Mouse (Mus musculus) embryonic facial prominence, embryonic 13.5 days (tissue): ENCODE data around the gene Fosl1. TPM values are rescaled to one million over a fixed set of nuclear protein-coding genes. Genes with fewer than 3 reads are reported as not detected.

ENCODE experiments used
- ATAC-seq: fragments of 200-750 bp; cut with Nextera tagmentation; 2 replicates; pipeline ENCODE4 v1.8.0; 2017; ENCODE audit warnings: low read depth; ENCODE audit not compliant: insufficient number of reproducible peaks, insufficient read depth, low FRiP score, low TSS enrichment
- H3K27ac ChIP-seq: fragments of 300-500 bp; sonication (generic); 2 replicates; pipeline ENCODE4 v1.5.1; 2015; ENCODE audit warnings: moderate library complexity, mild to moderate bottlenecking, inconsistent platforms
- H3K27me3 ChIP-seq: fragments of 300-500 bp; sonication (generic); 2 replicates; pipeline ENCODE4 v1.6.1; 2015; ENCODE audit warnings: mild to moderate bottlenecking, inconsistent platforms
- H3K36me3 ChIP-seq: fragments of 300-500 bp; sonication (generic); 2 replicates; pipeline ENCODE4 v1.6.1; 2015; ENCODE audit warnings: mild to moderate bottlenecking, inconsistent platforms
- H3K4me1 ChIP-seq: fragments of 300-500 bp; sonication (generic); 2 replicates; pipeline ENCODE4 v1.6.1; 2015; ENCODE audit warnings: inconsistent platforms
- H3K4me2 ChIP-seq: fragments of 300-500 bp; sonication (generic); 2 replicates; pipeline ENCODE4 v1.6.1; 2015; ENCODE audit warnings: moderate library complexity, mild to moderate bottlenecking, inconsistent platforms
- H3K4me3 ChIP-seq: fragments of 300-500 bp; sonication (generic); 2 replicates; pipeline ENCODE4 v1.5.1; 2015; ENCODE audit warnings: mild to moderate bottlenecking, inconsistent platforms
- H3K9ac ChIP-seq: fragments of 300-500 bp; sonication (generic); 2 replicates; pipeline ENCODE4 v1.6.1; 2015; ENCODE audit warnings: mild to moderate bottlenecking, inconsistent platforms
- H3K9me3 ChIP-seq: fragments of 300-500 bp; sonication (generic); 2 replicates; pipeline ENCODE4 v1.6.1; 2016; ENCODE audit warnings: inconsistent platforms
- WGBS: fragments of 180-500 bp; shearing (Covaris S2); methylation state at CpG from one replicate; pipeline ENCODE4 v1.1.7; 2015; ENCODE audit warnings: mixed read lengths; 5-methylcytosine and 5-hydroxymethylcytosine counted together
- polyA plus RNA-seq: library from polyadenylated mRNA; unstranded; fragments of >200 nt; fragmentation: Nextera tagmentation; extraction: Ambion mirVana; gene quantifications from 2 replicates; pipeline ENCODE4 v1.2.1, GENCODE M21; 2015

The Fosl1 gene
- polyA plus RNA-seq, 1 experiment from 2014 or later: not detected

- 89% methylated on average over 18 of the region's 18 CpGs for whole genome bisulfite sequencing
- Histone ChIP-seq H3K4me1 (peaks cover 37% of the 10 kb centered on the region), H3K27ac (no peak overlapping the region), H3K9ac (peak overlapping the region; percentile 93), H3K9me3 (no peaks in the 10 kb centered on the region), H3K27me3 (no peaks in the 10 kb centered on the region), H3K4me2 (peak overlapping the region; percentile 79), H3K4me3 (peak overlapping the region; percentile 72), H3K36me3 (peaks cover 44% of the 10 kb centered on the region)
- ATAC-seq: no peak
Observed at GRCm38 (mm10) chr19:5425906-5426565, 21.3 kb upstream of the Fosl1 start.

GRCm38 (mm10) chr19:5426640-5427290, 20.6 kb upstream of the Fosl1 start:
- Histone ChIP-seq H3K27me3 (no peaks in the 10 kb centered on the region), H3K27ac (no peak overlapping the region), H3K4me2 (peak overlapping the region; percentile 79), H3K4me3 (peak overlapping the region; percentile 72), H3K4me1 (peaks cover 37% of the 10 kb centered on the region), H3K9me3 (no peaks in the 10 kb centered on the region), H3K36me3 (peaks cover 37% of the 10 kb centered on the region), H3K9ac (peak overlapping the region; percentile 93)
- WGBS: 91% methylated on average over 13 of the region's 13 CpGs
- no peak for ATAC-seq

DNA sequence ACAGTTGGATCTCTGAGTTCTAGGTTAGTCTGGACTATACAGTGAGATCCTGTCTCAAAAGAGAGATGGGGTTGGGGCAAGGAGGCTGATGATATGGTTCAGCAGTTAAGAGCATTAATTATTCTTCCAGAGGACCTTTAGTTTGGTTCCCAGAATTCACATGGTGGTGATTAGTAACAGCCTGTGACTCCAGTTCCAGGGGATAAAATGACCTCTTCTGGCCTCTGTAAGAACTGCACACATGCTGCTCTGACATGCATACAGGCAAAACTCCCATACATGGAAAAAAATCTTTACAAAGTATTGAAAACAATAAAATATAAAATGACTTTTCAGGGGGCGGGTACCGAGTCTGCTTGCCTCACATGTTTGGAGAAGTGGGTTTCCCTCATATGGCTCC, 19.3 kb upstream of the Fosl1 start:
- Histone ChIP-seq H3K27ac (peak overlapping the region; percentile 48; the same call in 1 of the 2 replicates), H3K27me3 (no peaks in the 10 kb centered on the region), H3K4me3 (no peak overlapping the region), H3K4me2 (no peak overlapping the region), H3K9ac (no peak overlapping the region), H3K9me3 (no peaks in the 10 kb centered on the region), H3K4me1 (peaks cover 34% of the 10 kb centered on the region), H3K36me3 (peaks cover 24% of the 10 kb centered on the region)
- ATAC-seq: no peak
- 73% methylated on average over 2 of the region's 2 CpGs for WGBS

DNA sequence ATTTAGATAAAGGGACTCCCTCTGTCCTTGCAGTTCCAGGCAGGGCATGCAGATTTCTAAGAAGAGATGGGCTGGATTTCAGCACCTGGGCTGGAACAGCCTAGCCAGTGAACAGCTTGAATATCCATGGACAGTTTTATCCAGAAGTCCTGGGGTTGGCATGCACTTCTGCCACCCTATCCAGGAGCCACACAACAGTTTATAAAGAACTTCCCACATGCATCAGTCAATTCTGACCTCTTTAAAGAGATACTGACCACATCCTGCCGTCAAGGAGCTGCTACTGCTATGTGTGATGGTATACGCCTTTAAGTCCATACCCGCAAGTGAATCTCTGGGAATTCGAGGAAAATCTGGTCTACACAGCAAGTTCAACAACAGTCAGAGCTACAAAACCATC, 18.1 kb upstream of the Fosl1 start:
- Histone ChIP-seq H3K4me1 (peaks cover 35% of the 10 kb centered on the region), H3K4me2 (no peak overlapping the region), H3K9ac (0 out of 2 replicates have a peak overlapping the region, but pooled peaks have one; percentile 6), H3K4me3 (no peak overlapping the region), H3K9me3 (no peaks in the 10 kb centered on the region), H3K36me3 (peaks cover 22% of the 10 kb centered on the region), H3K27ac (0 out of 2 replicates have a peak overlapping the region, but pooled peaks have one; percentile 33), H3K27me3 (no peaks in the 10 kb centered on the region)
- no peak for ATAC-seq
- WGBS: 83% methylated on average over 4 of the region's 4 CpGs

DNA sequence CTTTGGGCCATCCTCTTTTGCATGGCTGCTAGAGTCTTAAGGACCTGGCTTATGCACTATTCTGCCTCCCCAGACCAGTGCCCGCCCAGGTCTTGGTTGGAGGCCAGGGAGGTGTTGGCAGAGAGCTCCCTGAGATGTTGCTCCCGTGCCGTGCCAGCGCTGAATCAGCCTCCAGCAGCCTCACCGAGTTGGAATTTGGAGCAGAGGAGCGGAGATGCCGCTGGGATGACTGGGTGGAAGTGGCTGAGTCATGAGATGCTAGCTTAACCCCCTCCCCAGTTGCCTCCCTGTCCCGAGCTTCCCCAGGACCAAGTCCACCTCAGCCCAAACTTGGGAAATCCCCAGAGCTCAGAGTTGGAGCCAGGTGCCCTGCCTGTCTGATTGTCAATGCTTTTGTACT, 17.5 kb upstream of the Fosl1 start:
- Histone ChIP-seq H3K4me1 (peaks cover 35% of the 10 kb centered on the region), H3K27ac (no peak overlapping the region), H3K4me2 (no peak overlapping the region), H3K9me3 (no peaks in the 10 kb centered on the region), H3K27me3 (no peaks in the 10 kb centered on the region), H3K4me3 (no peak overlapping the region), H3K36me3 (peaks cover 22% of the 10 kb centered on the region), H3K9ac (no peak overlapping the region)
- WGBS: 73% methylated on average over 8 of the region's 8 CpGs
- no peak for ATAC-seq

DNA sequence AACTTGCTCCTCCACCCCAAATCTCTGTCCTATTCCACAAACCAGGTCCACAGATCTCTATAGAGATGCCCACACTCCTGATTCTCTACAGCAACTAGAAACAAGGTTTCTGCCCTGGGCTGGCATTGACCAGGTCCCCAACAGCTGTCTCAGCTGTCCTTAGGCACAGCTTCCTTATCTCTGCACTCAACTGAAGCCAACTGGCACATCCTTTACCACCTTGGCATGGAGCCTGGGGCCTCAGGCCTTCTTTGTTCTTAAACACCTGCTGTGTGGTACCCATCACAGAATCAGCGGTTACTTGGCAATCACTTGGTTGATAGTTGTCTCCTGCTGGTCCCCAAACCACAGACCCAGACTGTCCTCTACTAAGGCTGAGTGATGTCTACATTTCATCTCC, 16.9 kb upstream of the Fosl1 start:
- peaks cover 22% of the 10 kb centered on the region for H3K36me3 ChIP-seq
- no peaks in the 10 kb centered on the region for H3K9me3 ChIP-seq
- H3K27ac ChIP-seq: no peak overlapping the region
- no peaks in the 10 kb centered on the region for H3K27me3 ChIP-seq
- H3K4me3 ChIP-seq: no peak overlapping the region
- peaks cover 35% of the 10 kb centered on the region for H3K4me1 ChIP-seq
- H3K4me2 ChIP-seq: no peak overlapping the region
- 87% methylated on average over 1 of the region's 1 CpGs for WGBS
- H3K9ac ChIP-seq: no peak overlapping the region
- ATAC-seq: no peak

GRCm38 (mm10) chr19:5431911-5432464, 15.4 kb upstream of the Fosl1 start:
- Histone ChIP-seq H3K27ac (no peak overlapping the region), H3K4me2 (no peak overlapping the region), H3K9me3 (no peaks in the 10 kb centered on the region), H3K4me3 (no peak overlapping the region), H3K36me3 (peaks cover 10% of the 10 kb centered on the region), H3K4me1 (peaks cover 22% of the 10 kb centered on the region), H3K27me3 (no peaks in the 10 kb centered on the region), H3K9ac (peak overlapping the region; percentile 7; the same call in 1 of the 2 replicates)
- 74% methylated on average over 4 of the region's 4 CpGs for WGBS
- ATAC-seq: no peak

DNA sequence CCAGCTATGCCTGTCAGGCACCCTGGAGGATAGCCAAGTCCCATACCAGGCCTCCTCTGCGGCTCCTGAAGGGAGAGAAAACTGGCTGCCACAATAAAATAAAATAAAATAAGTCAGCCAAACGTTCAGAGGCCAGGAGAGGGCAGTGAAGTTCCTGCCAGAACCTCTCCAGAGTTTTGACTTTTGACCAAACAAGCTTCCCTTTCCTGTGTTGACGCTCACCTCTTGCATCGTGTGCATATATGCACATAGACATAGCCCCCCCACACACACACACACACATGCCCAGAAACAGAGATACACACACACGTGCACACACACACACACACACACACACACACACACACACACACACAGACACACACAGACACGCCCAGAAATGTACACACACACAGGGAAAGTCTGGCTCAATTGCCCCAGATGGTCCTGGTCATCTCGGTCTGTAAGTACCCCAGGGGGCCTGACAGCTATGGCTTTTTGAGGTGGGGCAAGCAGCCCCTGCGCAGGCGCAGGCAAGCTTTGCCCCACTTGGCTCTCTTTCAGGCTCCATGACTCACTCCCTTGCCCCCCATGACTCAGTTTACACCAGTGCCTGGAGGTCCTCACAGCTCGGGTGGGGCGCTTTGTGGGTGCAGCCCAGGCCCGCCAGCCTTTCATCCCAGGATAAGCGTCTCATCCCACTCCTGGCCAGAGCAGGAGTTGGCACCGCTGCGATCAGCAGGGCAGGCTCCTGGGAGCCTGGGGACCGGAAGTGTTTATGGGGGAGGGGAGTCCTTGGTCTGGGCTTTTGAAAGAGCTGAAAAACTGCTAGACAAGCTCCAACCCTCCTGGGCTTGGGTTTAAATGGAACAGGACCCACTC, 14.1 kb upstream of the Fosl1 start:
- peak overlapping the region; percentile 76 for H3K27ac ChIP-seq
- peak overlapping the region; percentile 72 for H3K4me2 ChIP-seq
- peak overlapping the region; percentile 68 for H3K9ac ChIP-seq
- no peaks in the 10 kb centered on the region for H3K27me3 ChIP-seq
- peak overlapping the region; percentile 40 for H3K4me3 ChIP-seq
- 7% methylated on average over 16 of the region's 16 CpGs for WGBS
- H3K36me3 ChIP-seq: peaks cover 6% of the 10 kb centered on the region; the same call in 1 of the 2 replicates
- peaks cover 19% of the 10 kb centered on the region for H3K4me1 ChIP-seq
- H3K9me3 ChIP-seq: no peaks in the 10 kb centered on the region
- ATAC-seq: peak; percentile 45; the same call in 1 of the 2 replicates

DNA sequence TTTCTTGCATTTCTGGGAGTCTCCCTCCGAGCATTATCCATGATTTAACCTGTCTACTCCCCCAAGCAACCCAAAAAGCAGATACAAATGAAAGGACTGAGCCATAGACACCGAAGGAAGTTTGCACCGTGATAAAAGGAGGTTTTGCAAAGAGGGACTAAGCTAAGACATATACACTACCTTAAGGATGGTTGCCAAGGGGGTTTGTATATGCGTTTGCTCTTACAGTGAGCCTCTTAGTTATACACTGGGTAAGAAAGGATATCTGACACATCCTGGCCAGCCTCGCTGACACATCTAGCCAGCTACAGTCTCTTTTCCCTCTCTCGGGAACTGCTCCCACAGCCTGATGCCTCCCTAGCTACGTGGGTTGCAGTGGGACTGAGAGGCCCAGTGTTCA, 13.4 kb upstream of the Fosl1 start:
- no peaks in the 10 kb centered on the region for H3K27me3 ChIP-seq
- H3K36me3 ChIP-seq: 0 out of 2 replicates have a peak, but pooled peaks cover 3% of the 10 kb centered on the region
- ATAC-seq: no peak
- H3K27ac ChIP-seq: peak overlapping the region; percentile 76; the same call in 1 of the 2 replicates
- WGBS: 62% methylated on average over 7 of the region's 7 CpGs
- peak overlapping the region; percentile 40 for H3K4me3 ChIP-seq
- no peaks in the 10 kb centered on the region for H3K9me3 ChIP-seq
- peak overlapping the region; percentile 72 for H3K4me2 ChIP-seq
- H3K4me1 ChIP-seq: peaks cover 19% of the 10 kb centered on the region
- H3K9ac ChIP-seq: peak overlapping the region; percentile 68

- whole genome bisulfite sequencing: 64% methylated on average over 9 of the region's 9 CpGs
- peaks cover 41% of the 10 kb centered on the region for H3K27me3 ChIP-seq
- no peaks in the 10 kb centered on the region for H3K9me3 ChIP-seq
- no peaks in the 10 kb centered on the region for H3K36me3 ChIP-seq
- no peak overlapping the region for H3K4me3 ChIP-seq
- no peak overlapping the region for H3K4me2 ChIP-seq
- H3K4me1 ChIP-seq: peaks cover 17% of the 10 kb centered on the region
- peak overlapping the region; percentile 36; the same call in 1 of the 2 replicates for H3K9ac ChIP-seq
- ATAC-seq: no peak
- H3K27ac ChIP-seq: no peak overlapping the region
Observed at GRCm38 (mm10) chr19:5444371-5444908, 2.9 kb upstream of the Fosl1 start.

DNA sequence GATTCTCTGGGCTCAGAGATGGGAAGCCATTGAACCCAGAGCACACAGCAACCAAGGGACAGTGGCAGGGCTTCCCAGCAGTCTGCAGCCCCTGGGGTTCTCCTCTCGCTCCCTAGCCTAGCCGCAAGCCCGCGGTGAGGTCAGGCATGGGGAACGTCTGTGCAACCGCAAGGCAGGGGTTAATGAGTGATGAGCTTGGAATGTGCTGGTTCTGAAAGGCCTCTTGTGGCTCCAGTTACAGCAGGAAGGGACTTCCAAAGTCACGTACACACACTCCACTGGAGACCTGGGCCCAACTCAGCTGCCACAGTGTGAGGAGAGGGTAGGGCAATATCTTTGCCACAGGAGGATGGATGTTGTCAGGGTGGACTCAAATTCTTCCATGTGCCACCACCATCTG, 2.4 kb upstream of the Fosl1 start:
- Histone ChIP-seq H3K4me1 (peaks cover 17% of the 10 kb centered on the region), H3K27me3 (peaks cover 46% of the 10 kb centered on the region), H3K9ac (peak overlapping the region; percentile 36; the same call in 1 of the 2 replicates), H3K4me3 (no peak overlapping the region), H3K4me2 (no peak overlapping the region), H3K9me3 (no peaks in the 10 kb centered on the region), H3K36me3 (no peaks in the 10 kb centered on the region), H3K27ac (no peak overlapping the region)
- WGBS: 25% methylated on average over 7 of the region's 7 CpGs
- ATAC-seq: no peak
